Mouse (Mus musculus) forebrain, embryonic 11.5 days (tissue): ENCODE data around the gene Krtap28-10. TPM values are rescaled to one million over a fixed set of nuclear protein-coding genes. Genes with fewer than 3 reads are reported as not detected.

Experiments
- ATAC-seq: fragments of 200-750 bp; cut with Nextera tagmentation; replicated peaks from 2 replicates; pipeline ENCODE4 v1.8.0; 2017; ENCODE audit warnings: moderate TSS enrichment; ENCODE audit not compliant: low FRiP score
- DNase-seq: peaks from one replicate; pipeline ENCODE4 v3.0.0-alpha.2; 2017; ENCODE audit warnings: low spot score
- H3K27ac ChIP-seq: fragments of 300-500 bp; sonication (generic); 2 replicates; pipeline ENCODE4 v1.5.1; 2014; ENCODE audit warnings: low read depth, low read length
- H3K27me3 ChIP-seq: fragments of 300-500 bp; sonication (generic); 2 replicates; pipeline ENCODE4 v1.6.1; 2014; ENCODE audit warnings: mild to moderate bottlenecking, low read length, mixed read lengths; ENCODE audit not compliant: control insufficient read depth, insufficient read depth
- H3K36me3 ChIP-seq: fragments of 300-500 bp; sonication (generic); 2 replicates; pipeline ENCODE4 v1.6.1; 2014; ENCODE audit warnings: mild to moderate bottlenecking, low read length, moderate library complexity, mixed read lengths; ENCODE audit not compliant: control insufficient read depth, insufficient read depth
- H3K4me1 ChIP-seq: fragments of 300-500 bp; sonication (generic); replicated peaks from 2 replicates; pipeline ENCODE4 v1.6.1; 2014; ENCODE audit warnings: low read length, mixed read lengths; ENCODE audit not compliant: control insufficient read depth, insufficient read depth
- H3K4me2 ChIP-seq: fragments of 300-500 bp; sonication (generic); 2 replicates; pipeline ENCODE4 v1.6.1; 2014; ENCODE audit warnings: low read depth, mild to moderate bottlenecking, low read length, moderate library complexity, mixed read lengths; ENCODE audit not compliant: severe bottlenecking
- H3K4me3 ChIP-seq: fragments of 300-500 bp; sonication (generic); 2 replicates; pipeline ENCODE4 v1.5.1; 2014; ENCODE audit warnings: low read depth, low read length
- H3K9ac ChIP-seq: fragments of 300-500 bp; sonication (generic); 2 replicates; pipeline ENCODE4 v1.6.1; 2014; ENCODE audit warnings: low read length
- H3K9me3 ChIP-seq: fragments of 300-500 bp; sonication (generic); 2 replicates; pipeline ENCODE4 v1.6.1; 2016; ENCODE audit warnings: low read length, mixed read lengths; ENCODE audit not compliant: control insufficient read depth
- WGBS: fragments of 180-500 bp; shearing (Covaris S2); extraction: QIAGEN DNeasy Blood & Tissue Kit; methylation state at CpG from one replicate; pipeline ENCODE4 v1.1.7; 2014; 5-methylcytosine and 5-hydroxymethylcytosine counted together
- polyA plus RNA-seq: library from polyadenylated mRNA; unstranded; fragments of >200 nt; fragmentation: Nextera tagmentation; extraction: Ambion mirVana; gene quantifications from 2 replicates; pipeline ENCODE4 v1.2.1, GENCODE M21; 2014

Krtap28-10 gene
- not detected in 2 replicates for polyA plus RNA-seq

DNA sequence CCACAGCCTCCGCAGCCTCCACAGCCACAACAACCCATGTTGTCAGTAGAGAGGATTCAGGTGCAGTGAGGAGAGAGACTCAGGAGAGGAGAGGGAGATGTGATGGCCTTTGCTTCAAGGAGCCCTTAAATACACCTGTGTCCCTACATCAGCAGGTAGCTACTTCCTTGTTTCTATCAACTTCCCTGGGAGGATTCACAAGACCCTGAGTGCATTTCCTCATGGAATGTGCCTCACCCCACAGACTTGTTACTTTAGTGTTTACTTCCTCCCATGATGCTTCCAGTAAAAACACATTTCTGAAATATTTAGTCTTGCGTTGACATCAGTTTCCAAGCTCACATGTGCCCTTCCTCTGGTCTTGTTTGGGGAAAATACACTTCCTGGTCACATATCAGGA lies at the start of gene Krtap28-10:
TSS of gene Krtap28-10 (minus strand) at position 101 of the 400 bp plus-strand sequence.
- H3K27me3 ChIP-seq: no peaks in the 10 kb centered on the region; the same call in 1 of the 2 replicates
- no peak for DNase-seq
- no peaks in the 10 kb centered on the region for H3K36me3 ChIP-seq
- no peak within 1 kb of the TSS for H3K4me2 ChIP-seq
- no peak within 1 kb of the TSS for H3K4me3 ChIP-seq
- no peaks in the 10 kb centered on the region for H3K9me3 ChIP-seq
- H3K27ac ChIP-seq: no peak within 1 kb of the TSS
- H3K9ac ChIP-seq: no peak within 1 kb of the TSS
- no peak for ATAC-seq
- H3K4me1 ChIP-seq: peaks cover 2% of the 10 kb centered on the region; the same call in 1 of the 2 replicates
- 90% methylated on average over 2 of the region's 2 CpGs for WGBS

DNA sequence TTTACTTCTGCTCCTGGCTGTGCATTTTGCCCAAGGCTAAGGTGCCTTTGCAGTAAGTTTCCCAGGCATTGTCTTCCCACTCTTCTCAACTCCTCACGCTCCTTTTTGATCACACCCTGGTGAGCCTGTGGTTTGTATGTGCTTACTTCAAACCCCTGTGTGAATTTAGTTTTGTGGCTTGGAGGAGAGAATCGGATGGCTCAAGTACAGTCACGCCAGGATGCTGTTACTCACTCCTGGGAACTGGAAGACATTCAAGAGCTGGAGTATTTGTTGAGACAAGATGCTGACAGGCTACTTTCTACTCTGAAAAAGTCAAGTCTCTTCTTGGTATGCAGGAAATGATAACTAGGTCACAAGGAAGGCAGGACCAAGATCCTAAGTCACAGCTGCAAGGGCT lies 49.0 kb upstream of the Krtap28-10 start:
- Histone ChIP-seq H3K27me3 (no peaks in the 10 kb centered on the region), H3K4me1 (no peaks in the 10 kb centered on the region), H3K36me3 (no peaks in the 10 kb centered on the region), H3K4me2 (no peak overlapping the region), H3K9ac (no peak overlapping the region), H3K4me3 (no peak overlapping the region), H3K9me3 (no peaks in the 10 kb centered on the region), H3K27ac (no peak overlapping the region)
- WGBS: 72% methylated on average over 3 of the region's 3 CpGs
- no peak for DNase-seq
- ATAC-seq: no peak

DNA sequence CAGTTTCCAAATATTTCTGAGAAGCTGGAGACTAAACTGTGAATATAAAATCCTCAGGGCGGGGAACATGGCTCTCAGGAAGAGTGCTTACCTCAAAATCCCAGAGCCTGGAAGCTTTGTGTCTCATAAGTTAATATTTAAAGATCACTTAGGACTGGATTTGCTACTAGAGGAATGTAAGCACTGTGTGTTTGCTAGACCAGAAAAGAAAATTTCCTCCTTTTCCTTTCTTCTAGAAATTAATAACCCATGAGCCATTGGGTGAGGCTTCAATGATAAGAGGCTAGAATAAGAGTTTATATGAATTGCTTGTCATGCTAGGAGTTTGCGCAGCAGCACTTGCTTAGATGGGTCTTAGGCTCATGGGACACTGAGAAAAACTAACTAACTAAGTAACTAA lies 42.5 kb upstream of the Krtap28-10 start:
- Histone ChIP-seq H3K4me3 (no peak overlapping the region), H3K4me2 (no peak overlapping the region), H3K27me3 (no peaks in the 10 kb centered on the region), H3K9me3 (no peaks in the 10 kb centered on the region), H3K36me3 (no peaks in the 10 kb centered on the region), H3K4me1 (no peaks in the 10 kb centered on the region), H3K27ac (no peak overlapping the region), H3K9ac (no peak overlapping the region)
- ATAC-seq (no peak), DNase-seq (no peak)
- 85% methylated on average over 2 of the region's 2 CpGs for WGBS

DNA sequence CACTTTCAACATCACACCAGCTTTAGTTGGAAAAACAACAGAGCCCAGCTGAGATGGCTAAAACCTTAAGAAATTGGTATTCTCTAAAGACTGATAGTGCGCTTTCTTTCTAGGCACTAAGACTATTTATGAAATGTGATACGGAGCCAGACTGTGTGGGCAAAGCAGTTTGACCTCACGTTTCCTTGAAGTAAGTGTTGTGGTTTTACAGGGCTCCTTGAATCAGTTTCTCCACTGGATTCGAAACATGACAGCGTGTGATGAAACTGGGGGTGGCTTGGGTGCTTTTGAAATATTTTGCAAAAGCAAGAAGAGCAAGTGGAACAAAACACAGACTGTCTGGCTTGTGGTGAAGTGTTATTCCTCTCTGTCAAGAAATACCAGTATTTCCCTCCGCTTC lies 34.7 kb upstream of the Krtap28-10 start:
- H3K4me2 ChIP-seq: no peak overlapping the region
- WGBS: 89% methylated on average over 6 of the region's 6 CpGs
- no peaks in the 10 kb centered on the region for H3K27me3 ChIP-seq
- no peak overlapping the region for H3K4me3 ChIP-seq
- H3K36me3 ChIP-seq: no peaks in the 10 kb centered on the region
- H3K27ac ChIP-seq: no peak overlapping the region
- no peak for DNase-seq
- H3K9ac ChIP-seq: no peak overlapping the region
- H3K4me1 ChIP-seq: no peaks in the 10 kb centered on the region; the same call in 1 of the 2 replicates
- no peak for ATAC-seq
- no peaks in the 10 kb centered on the region for H3K9me3 ChIP-seq

DNA sequence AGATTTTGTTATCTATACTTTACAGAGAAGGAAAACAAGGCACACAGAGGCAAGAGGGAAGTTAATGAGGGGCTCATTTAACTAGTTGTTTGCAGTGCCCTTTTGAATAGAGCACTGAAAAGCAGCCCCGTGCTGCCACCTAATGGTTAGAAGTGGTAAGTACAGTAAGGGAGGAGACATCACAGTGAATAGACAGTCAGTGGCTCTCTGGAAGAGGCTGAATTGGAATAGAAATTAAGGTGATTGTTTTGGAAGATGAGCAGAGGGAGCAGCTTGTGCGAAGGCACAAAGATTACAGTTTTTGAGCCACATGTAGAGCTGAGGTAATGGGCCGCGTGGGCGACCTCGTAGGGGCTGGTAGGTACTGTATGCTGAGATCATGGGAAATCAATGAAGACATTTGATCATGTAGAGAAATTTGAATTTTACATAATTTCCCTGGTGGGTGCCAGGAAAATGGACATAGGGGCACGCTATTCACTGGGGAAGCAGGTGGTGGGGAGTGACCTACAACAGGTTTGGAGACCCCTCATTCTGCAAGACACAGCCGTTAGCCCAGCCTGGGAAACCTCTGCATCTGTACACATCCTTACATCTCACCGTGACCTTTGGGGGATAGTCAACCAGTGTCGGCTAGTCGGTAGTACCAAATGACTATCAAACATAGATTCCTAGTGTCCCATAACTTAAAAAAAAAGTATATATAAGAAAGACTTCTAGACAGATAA lies 34.1 kb upstream of the Krtap28-10 start:
- Histone ChIP-seq H3K9ac (no peak overlapping the region), H3K4me2 (peak overlapping the region; percentile 32; the same call in 1 of the 2 replicates), H3K36me3 (no peaks in the 10 kb centered on the region), H3K4me1 (no peaks in the 10 kb centered on the region; the same call in 1 of the 2 replicates), H3K4me3 (no peak overlapping the region), H3K9me3 (no peaks in the 10 kb centered on the region), H3K27ac (no peak overlapping the region), H3K27me3 (no peaks in the 10 kb centered on the region)
- 46% methylated on average over 11 of the region's 11 CpGs for WGBS
- peak; percentile 86 for ATAC-seq
- DNase-seq: peak; percentile 65

DNA sequence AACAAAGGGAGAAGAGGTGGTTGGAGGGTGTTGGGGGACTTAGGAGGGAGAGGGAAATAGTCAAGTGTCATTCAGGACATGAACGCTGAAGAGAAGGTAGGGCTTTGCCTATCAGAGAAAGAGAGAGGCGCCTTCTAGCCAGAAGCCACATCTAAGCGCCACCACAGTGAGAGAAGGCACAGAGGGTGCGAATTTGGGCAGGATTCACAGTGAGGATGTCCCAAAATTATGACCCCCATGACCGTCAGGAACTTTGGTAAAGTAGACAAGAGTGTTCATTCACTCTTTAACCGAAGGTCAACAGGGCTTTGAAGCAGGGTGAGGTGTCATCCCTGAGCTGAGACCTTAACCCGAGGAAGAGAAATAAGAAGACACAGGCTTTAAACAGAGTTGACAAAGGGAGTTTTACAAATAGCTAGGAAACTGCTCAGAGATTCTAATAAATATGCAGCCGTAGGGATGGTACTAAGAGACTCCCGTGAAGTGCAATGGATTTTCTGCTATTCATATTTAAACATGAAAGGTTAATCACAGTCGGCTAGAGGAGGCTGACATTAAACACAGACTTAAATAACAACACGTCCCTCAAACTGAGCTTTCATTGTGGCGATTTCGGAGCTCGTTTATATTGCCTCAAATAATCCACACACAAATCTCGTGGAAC lies 33.4 kb upstream of the Krtap28-10 start:
- no peak overlapping the region for H3K9ac ChIP-seq
- no peak overlapping the region for H3K4me3 ChIP-seq
- H3K27me3 ChIP-seq: no peaks in the 10 kb centered on the region
- H3K36me3 ChIP-seq: no peaks in the 10 kb centered on the region
- H3K27ac ChIP-seq: no peak overlapping the region
- H3K4me2 ChIP-seq: peak overlapping the region; percentile 32; the same call in 1 of the 2 replicates
- WGBS: 40% methylated on average over 15 of the region's 15 CpGs
- peak; percentile 36; the same call in 1 of the 2 replicates for ATAC-seq
- no peak for DNase-seq
- no peaks in the 10 kb centered on the region; the same call in 1 of the 2 replicates for H3K4me1 ChIP-seq
- no peaks in the 10 kb centered on the region for H3K9me3 ChIP-seq

DNA sequence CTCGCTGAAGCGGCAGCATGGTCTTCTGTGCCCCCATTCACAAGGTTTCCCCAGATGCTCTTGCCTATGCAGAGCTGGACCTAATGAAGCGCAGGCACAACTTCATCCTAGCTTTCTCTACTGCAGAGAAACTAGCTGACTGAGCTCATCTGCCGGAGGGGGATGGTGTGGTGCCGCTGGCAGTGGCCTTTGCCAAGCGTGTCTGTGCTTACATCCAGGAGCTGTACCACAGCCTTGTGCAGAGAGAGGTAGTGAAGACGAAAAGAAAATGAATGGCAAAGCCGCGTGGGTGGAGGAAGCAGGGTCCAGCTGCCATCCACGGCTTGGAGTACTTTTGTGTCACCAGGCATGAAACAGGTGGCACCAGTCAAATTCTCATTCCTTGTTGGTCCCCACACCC lies 24.9 kb upstream of the Krtap28-10 start:
- 89% methylated on average over 10 of the region's 10 CpGs for WGBS
- no peak overlapping the region for H3K9ac ChIP-seq
- DNase-seq (no peak), ATAC-seq (no peak)
- no peaks in the 10 kb centered on the region for H3K36me3 ChIP-seq
- H3K9me3 ChIP-seq: no peaks in the 10 kb centered on the region
- H3K27ac ChIP-seq: no peak overlapping the region
- no peaks in the 10 kb centered on the region for H3K4me1 ChIP-seq
- no peak overlapping the region for H3K4me3 ChIP-seq
- no peaks in the 10 kb centered on the region for H3K27me3 ChIP-seq
- no peak overlapping the region for H3K4me2 ChIP-seq

DNA sequence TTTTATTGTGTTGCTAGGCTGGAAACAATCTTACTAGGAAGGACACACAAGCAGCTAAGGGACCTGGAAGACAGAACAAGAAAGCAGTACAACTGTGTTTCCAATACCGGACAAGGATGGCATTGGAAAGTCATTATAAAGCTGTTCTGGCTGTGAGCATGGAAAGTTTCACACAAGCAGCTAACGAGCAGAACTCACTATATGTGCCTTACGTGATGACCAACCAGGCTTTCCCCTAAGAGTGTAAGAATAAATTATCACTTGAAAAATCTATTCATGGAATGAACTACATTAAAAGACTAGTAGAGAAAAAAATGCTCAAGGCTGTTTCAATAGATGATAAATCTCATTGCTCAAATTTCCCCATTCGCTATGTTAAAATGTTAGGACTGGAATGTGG lies 24.3 kb upstream of the Krtap28-10 start:
- DNase-seq: no peak
- Histone ChIP-seq H3K36me3 (no peaks in the 10 kb centered on the region), H3K4me2 (no peak overlapping the region), H3K27ac (no peak overlapping the region), H3K9me3 (no peaks in the 10 kb centered on the region), H3K9ac (no peak overlapping the region), H3K4me1 (no peaks in the 10 kb centered on the region), H3K27me3 (no peaks in the 10 kb centered on the region), H3K4me3 (no peak overlapping the region)
- ATAC-seq: no peak
- WGBS: 80% methylated on average over 4 of the region's 4 CpGs
